Mouse (Mus musculus) C2C12 (cell line): ENCODE measurements around the gene Ift46. TPM values are rescaled to one million over a fixed set of nuclear protein-coding genes. Genes with fewer than 3 reads are reported as not detected.
A peak's percentile ranks its signal among the peaks of the same experiment; 100 is the strongest.

ENCODE experiments used
- H3K27me3 ChIP-seq: one replicate; pipeline ENCODE4 v1.6.1; 2011; ENCODE audit not compliant: control insufficient read depth, insufficient read depth, insufficient read length
- H3K36me3 ChIP-seq: one replicate; pipeline ENCODE4 v1.6.1; 2011; ENCODE audit not compliant: control insufficient read depth, insufficient read depth
- H3K4me3 ChIP-seq: one replicate; pipeline ENCODE4 v1.5.1; 2011; ENCODE audit warnings: mild to moderate bottlenecking, control low read depth; ENCODE audit not compliant: poor library complexity, insufficient read depth, severe bottlenecking
- H3K79me2 ChIP-seq: one replicate; pipeline ENCODE4 v1.6.1; 2011; ENCODE audit not compliant: control insufficient read depth, insufficient read depth
- H3K79me3 ChIP-seq: one replicate; pipeline ENCODE4 v1.6.1; 2011; ENCODE audit warnings: low read depth, control low read depth
- H3ac ChIP-seq: one replicate; pipeline ENCODE3; 2011; ENCODE audit warnings: low read depth; ENCODE audit not compliant: control insufficient read depth, insufficient read length
- CEBPB ChIP-seq: IDR thresholded peaks from one replicate; pipeline ENCODE4 v1.6.1; 2011; ENCODE audit warnings: low read depth, mild to moderate bottlenecking, control low read depth, moderate library complexity
- CTCF ChIP-seq: IDR thresholded peaks from one replicate; pipeline ENCODE4 v1.5.1; 2011; ENCODE audit not compliant: control insufficient read depth, insufficient read depth, insufficient read length
- FOSL1 ChIP-seq: IDR thresholded peaks from one replicate; pipeline ENCODE4 v1.8.0; 2011; ENCODE audit warnings: mild to moderate bottlenecking, low read length; ENCODE audit not compliant: poor library complexity, insufficient read depth, severe bottlenecking
- MAX ChIP-seq: IDR thresholded peaks from one replicate; pipeline ENCODE4 v1.6.1; 2011; ENCODE audit warnings: mild to moderate bottlenecking, control low read depth
- MYOD1 ChIP-seq: IDR thresholded peaks from one replicate; pipeline ENCODE4 v1.6.1; 2011; ENCODE audit warnings: low read depth; ENCODE audit not compliant: control insufficient read depth, insufficient read length
- MYOG ChIP-seq: IDR thresholded peaks from one replicate; pipeline ENCODE4 v1.6.1; 2011; ENCODE audit not compliant: control insufficient read depth, insufficient read length; ENCODE audit errors: extremely low read depth
- USF1 ChIP-seq: IDR thresholded peaks from one replicate; pipeline ENCODE4 v1.6.1; 2011; ENCODE audit warnings: low read depth, mild to moderate bottlenecking, control low read depth, moderate library complexity
- polyA plus RNA-seq: library from polyadenylated mRNA; unstranded; fragments of >200 nt; fragmentation: generic; extraction: Trizol; gene quantifications from one replicate; pipeline ENCODE4 v1.2.1, GENCODE M21; 2012; ENCODE audit warnings: missing spikeins

Gene Ift46
- polyA plus RNA-seq, 1 experiment = 76.1 TPM

DNA sequence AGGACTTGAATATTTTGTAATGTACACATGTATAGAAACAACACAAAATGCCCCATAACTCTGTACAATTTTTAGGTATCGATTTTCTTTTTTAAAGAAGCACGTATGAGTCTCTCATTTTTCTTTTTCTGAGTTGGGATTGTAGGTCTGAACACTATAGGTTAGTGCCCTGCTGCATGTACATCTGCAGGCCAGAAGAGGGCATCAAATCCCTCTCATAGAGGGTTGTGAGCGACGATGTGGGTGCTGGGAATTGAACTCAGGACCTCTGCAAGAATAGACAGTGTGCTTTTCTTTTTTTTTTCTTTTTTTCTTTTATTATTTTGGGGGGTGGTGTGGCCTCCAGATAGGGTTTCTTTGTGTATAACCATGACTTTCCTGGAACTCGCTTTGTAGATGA is 3.7 kb downstream of the Ift46 start:
- no peak overlapping the region for H3K4me3 ChIP-seq
- peaks cover 16% of the 10 kb centered on the region for H3K79me3 ChIP-seq
- TF ChIP-seq USF1 = no peak
- no peak for TF ChIP-seq MYOG
- no peak for TF ChIP-seq MAX
- no peak for TF ChIP-seq FOSL1
- TF ChIP-seq CEBPB = no peak
- TF ChIP-seq CTCF = no peak
- no peak for TF ChIP-seq MYOD1
- H3K27me3 ChIP-seq = no peaks in the 10 kb centered on the region
- peaks cover 24% of the 10 kb centered on the region for H3K79me2 ChIP-seq
- H3K36me3 ChIP-seq = peaks cover 2% of the 10 kb centered on the region
- no peak overlapping the region for H3ac ChIP-seq

DNA sequence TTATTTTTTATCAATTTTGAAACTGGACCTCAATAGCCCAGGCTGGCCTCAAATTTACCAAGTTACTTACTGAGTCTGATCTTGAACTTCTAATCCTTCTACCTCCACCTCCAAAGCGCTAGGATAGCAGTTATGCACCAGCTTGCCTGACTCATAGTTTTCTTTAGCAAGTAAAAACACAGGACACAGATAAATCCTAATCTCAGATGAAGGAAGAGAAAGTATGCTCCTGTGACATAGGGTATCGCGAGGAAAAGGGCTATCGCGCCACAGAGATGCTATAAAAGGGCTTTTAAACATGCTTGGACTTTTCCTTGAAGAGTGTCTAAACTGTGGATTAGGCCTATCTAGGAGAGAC is 4.7 kb downstream of the Ift46 start:
- TF ChIP-seq CEBPB (no peak), MYOG (no peak), MYOD1 (no peak), USF1 (no peak), FOSL1 (no peak), CTCF (no peak), MAX (no peak)
- Histone ChIP-seq H3K36me3 (peaks cover 6% of the 10 kb centered on the region), H3K4me3 (no peak overlapping the region), H3K79me2 (peaks cover 14% of the 10 kb centered on the region), H3K79me3 (peaks cover 6% of the 10 kb centered on the region), H3K27me3 (no peaks in the 10 kb centered on the region), H3ac (no peak overlapping the region)

DNA sequence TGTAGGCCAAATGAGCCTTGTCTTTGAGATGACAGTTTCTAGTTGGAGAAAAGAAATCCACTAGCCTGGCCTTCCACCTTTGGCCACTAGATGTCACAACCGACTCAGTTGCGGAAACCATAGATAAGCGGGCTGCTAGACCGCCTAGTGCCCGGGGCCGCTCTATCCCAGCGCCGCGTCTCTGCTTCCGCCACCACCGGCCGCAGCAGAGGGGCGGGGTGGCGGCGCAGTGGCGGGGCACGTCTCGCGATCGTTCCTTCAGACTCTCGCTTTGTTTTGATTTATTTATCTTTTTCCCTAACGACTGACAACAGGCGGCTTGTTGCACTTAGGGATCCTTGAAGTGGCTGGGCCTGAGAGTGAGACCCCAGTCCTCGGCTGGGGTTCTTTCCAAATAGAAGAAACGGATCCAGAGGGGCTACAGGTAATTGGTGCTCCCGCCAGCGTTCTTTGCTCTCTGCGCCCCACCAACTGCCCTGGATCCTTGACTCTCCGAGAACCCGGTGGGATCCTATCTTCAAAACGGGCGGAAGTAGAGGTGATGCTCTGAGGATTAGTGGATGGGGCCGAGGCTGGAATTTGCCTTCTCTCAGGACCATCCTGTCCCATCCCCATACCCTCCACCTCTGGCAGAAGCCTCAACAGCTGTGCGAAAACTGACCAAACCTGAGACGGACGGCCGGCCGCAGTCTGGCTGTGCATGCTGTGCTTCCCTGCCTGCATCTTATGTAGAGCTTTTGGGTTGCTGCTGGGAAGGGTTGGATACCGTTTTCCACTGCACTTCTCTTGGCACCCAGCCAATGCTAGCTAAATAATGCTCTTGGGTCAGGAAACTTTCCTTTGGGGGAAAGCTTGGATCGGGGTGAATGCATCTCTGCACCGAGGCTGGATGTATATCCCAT is 5.3 kb downstream of the Ift46 start:
- H3ac ChIP-seq = peak overlapping the region; percentile 93
- H3K79me3 ChIP-seq = peaks cover 6% of the 10 kb centered on the region
- no peaks in the 10 kb centered on the region for H3K27me3 ChIP-seq
- H3K36me3 ChIP-seq = peaks cover 6% of the 10 kb centered on the region
- H3K4me3 ChIP-seq = peak overlapping the region; percentile 72
- peaks cover 11% of the 10 kb centered on the region for H3K79me2 ChIP-seq
- TF ChIP-seq CTCF (peak; percentile 28), CEBPB (no peak)

DNA sequence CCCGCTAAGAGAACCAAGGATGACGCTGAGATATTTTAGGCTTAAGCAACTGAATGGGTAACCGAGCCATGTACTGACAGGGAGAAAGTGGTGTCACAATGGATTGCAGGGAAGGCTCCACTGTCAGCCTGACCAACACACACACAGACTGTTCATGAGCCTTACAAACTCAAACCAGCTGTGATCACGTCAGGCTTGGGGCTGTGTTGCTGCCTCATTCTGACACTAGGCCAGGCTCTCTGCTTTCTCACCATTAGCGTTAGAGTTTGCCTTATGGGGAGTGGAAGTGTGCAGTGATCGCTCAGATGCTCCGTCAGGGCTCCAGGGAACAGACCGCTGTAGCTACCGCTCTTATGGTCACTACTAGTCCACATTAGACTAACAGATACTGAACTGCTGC is 25.1 kb downstream of the Ift46 start:
- Histone ChIP-seq H3K36me3 (peaks cover 5% of the 10 kb centered on the region), H3K79me2 (no peaks in the 10 kb centered on the region), H3K79me3 (no peaks in the 10 kb centered on the region), H3ac (no peak overlapping the region), H3K4me3 (no peak overlapping the region), H3K27me3 (no peaks in the 10 kb centered on the region)
- no peak for TF ChIP-seq MYOD1
- no peak for TF ChIP-seq MYOG
- no peak for TF ChIP-seq FOSL1
- no peak for TF ChIP-seq MAX
- TF ChIP-seq CEBPB = no peak
- TF ChIP-seq USF1 = no peak
- TF ChIP-seq CTCF = no peak

DNA sequence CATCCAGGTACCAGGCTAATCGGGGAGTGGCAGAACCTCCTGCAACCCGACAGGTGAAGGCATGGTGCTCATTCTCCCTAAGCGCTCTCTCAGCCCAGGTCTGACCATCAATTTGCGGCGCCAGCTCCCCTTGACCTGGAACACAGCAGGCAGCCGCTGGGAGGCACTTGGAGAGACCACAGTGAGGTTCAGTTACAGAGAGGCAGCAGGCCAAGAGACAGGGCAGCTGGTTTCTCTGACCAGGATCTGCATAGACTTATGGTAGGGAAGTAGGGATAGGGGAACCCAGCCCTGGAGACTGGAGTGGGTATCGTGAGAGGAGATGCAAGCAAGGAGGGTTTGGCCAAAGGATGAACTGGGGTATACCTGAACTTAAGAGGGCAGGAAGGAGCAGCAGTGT is 30.6 kb downstream of the Ift46 start:
- TF ChIP-seq FOSL1 (no peak), USF1 (no peak), MYOG (no peak), CEBPB (no peak), MAX (no peak), MYOD1 (no peak), CTCF (no peak)
- Histone ChIP-seq H3K79me3 (no peaks in the 10 kb centered on the region), H3K36me3 (no peaks in the 10 kb centered on the region), H3K4me3 (no peak overlapping the region), H3K27me3 (no peaks in the 10 kb centered on the region), H3ac (no peak overlapping the region), H3K79me2 (no peaks in the 10 kb centered on the region)
